Mouse (Mus musculus) embryonic fibroblast, embryonic 13.5 days (primary cell): ENCODE results near the gene Ubl7.

Experiments
- CTCF ChIP-seq: IDR thresholded peaks from 2 replicates; pipeline ENCODE4 v1.5.1; 2011; ENCODE audit warnings: mild to moderate bottlenecking, control low read depth, low read length, moderate library complexity, borderline replicate concordance; ENCODE audit not compliant: insufficient read depth
- POLR2A ChIP-seq: IDR thresholded peaks from 2 replicates; pipeline ENCODE4 v1.6.1; 2011; ENCODE audit warnings: low read depth, mild to moderate bottlenecking, control low read depth, low read length, moderate library complexity

DNA sequence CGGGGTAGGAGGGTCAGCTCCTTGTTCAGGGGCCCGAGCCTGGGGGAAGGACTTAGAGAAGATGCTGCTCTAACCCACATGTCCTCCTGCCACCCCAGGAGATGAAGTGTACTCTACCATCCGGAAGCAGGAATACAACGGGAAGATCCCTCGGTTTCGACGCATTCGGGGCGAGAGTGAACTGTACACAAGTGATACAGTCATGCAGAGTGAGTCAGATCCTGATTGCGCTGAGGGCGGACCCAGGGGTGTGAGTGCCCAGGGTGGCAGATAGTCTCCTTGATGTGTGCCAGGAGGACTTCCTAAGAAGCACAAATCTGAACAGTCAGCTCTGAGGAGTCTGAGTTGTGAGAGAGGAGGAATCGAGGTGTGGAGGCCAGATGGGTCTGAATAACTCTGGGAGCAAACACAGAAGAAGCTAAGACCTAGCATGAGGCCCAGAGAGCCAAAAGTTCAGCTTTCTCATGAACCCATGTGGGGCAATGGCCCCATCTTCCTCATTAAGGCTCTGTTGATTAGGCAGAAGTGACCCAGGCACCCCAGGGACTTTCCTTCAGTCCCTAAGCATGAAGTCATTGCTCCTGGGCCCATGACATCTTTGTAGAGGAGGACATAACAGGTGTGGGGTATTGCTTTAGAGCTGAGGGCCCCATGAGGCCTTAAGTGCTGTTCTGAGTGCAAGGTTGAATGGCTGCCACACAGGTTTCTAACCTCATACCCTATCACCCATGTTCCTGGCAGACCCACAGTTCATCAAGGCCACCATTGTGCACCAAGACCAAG is 44.4 kb downstream of the Ubl7 start:
- TF ChIP-seq POLR2A (no peak), CTCF (no peak)
